Mouse (Mus musculus): ENCODE results near the gene Ttll6. TPM values are rescaled to one million over a fixed set of nuclear protein-coding genes. Genes with fewer than 3 reads are reported as not detected.
A peak's percentile ranks its signal among the peaks of the same experiment; 100 is the strongest.

The Ttll6 gene
- polyA plus RNA-seq, 1 experiment from 2014 or later: 0.37 TPM

- DNase-seq (ENCODE audit: low spot score) (no peak), ATAC-seq (ENCODE audit: low FRiP score) (no peak)
- H3K27me3 ChIP-seq (ENCODE audit: control insufficient read depth, insufficient read depth, low read length): peaks cover 100% of the 10 kb centered on the region
- H3K4me2 ChIP-seq (replicated peaks): no peak overlapping the region
- no peak overlapping the region for H3K9ac ChIP-seq
- H3K9me3 ChIP-seq (ENCODE audit: control insufficient read depth, low read length): peaks cover 8% of the 10 kb centered on the region
- no peak overlapping the region for H3K4me3 ChIP-seq (replicated peaks; ENCODE audit: low read length)
- H3K4me1 ChIP-seq (replicated peaks; ENCODE audit: control insufficient read depth, insufficient read depth, low read length): no peaks in the 10 kb centered on the region
- H3K27ac ChIP-seq: no peak overlapping the region
- no peaks in the 10 kb centered on the region for H3K36me3 ChIP-seq (replicated peaks; ENCODE audit: control insufficient read depth, insufficient read depth)
These were observed 50.6 kb downstream of the Ttll6 start for GRCm38 (mm10) chr11:96184233-96184632.

- Histone ChIP-seq H3K9me3 (ENCODE audit: control insufficient read depth, low read length) (peaks cover 8% of the 10 kb centered on the region), H3K4me3 (replicated peaks; ENCODE audit: low read length) (no peak overlapping the region), H3K9ac (no peak overlapping the region), H3K27me3 (ENCODE audit: control insufficient read depth, insufficient read depth, low read length) (peaks cover 100% of the 10 kb centered on the region), H3K4me2 (replicated peaks) (no peak overlapping the region), H3K36me3 (replicated peaks; ENCODE audit: control insufficient read depth, insufficient read depth) (no peaks in the 10 kb centered on the region), H3K27ac (no peak overlapping the region), H3K4me1 (replicated peaks; ENCODE audit: control insufficient read depth, insufficient read depth, low read length) (no peaks in the 10 kb centered on the region)
- DNase-seq (ENCODE audit: low spot score): no peak
- WGBS: 13% methylated on average over 4 of the region's 4 CpGs
- no peak for ATAC-seq (ENCODE audit: low FRiP score)
These were observed 53.7 kb downstream of the Ttll6 start for GRCm38 (mm10) chr11:96187321-96187720.

- Histone ChIP-seq H3K27ac (no peak overlapping the region), H3K27me3 (ENCODE audit: control insufficient read depth, insufficient read depth, low read length) (peaks cover 100% of the 10 kb centered on the region), H3K4me1 (replicated peaks; ENCODE audit: control insufficient read depth, insufficient read depth, low read length) (no peaks in the 10 kb centered on the region), H3K9ac (no peak overlapping the region), H3K36me3 (replicated peaks; ENCODE audit: control insufficient read depth, insufficient read depth) (no peaks in the 10 kb centered on the region), H3K4me3 (replicated peaks; ENCODE audit: low read length) (no peak overlapping the region), H3K4me2 (replicated peaks) (no peak overlapping the region), H3K9me3 (ENCODE audit: control insufficient read depth, low read length) (no peaks in the 10 kb centered on the region)
- DNase-seq (ENCODE audit: low spot score) (no peak), ATAC-seq (ENCODE audit: low FRiP score) (no peak)
- 2% methylated on average over 28 of the region's 28 CpGs for WGBS
These were observed 56.4 kb downstream of the Ttll6 start for GRCm38 (mm10) chr11:96189810-96190522.

- WGBS: 5% methylated on average over 5 of the region's 5 CpGs
- Histone ChIP-seq H3K9ac (no peak overlapping the region), H3K27ac (no peak overlapping the region), H3K27me3 (ENCODE audit: control insufficient read depth, insufficient read depth, low read length) (peaks cover 100% of the 10 kb centered on the region), H3K36me3 (replicated peaks; ENCODE audit: control insufficient read depth, insufficient read depth) (no peaks in the 10 kb centered on the region), H3K4me1 (replicated peaks; ENCODE audit: control insufficient read depth, insufficient read depth, low read length) (no peaks in the 10 kb centered on the region), H3K4me2 (replicated peaks) (no peak overlapping the region), H3K9me3 (ENCODE audit: control insufficient read depth, low read length) (no peaks in the 10 kb centered on the region), H3K4me3 (replicated peaks; ENCODE audit: low read length) (no peak overlapping the region)
- ATAC-seq (ENCODE audit: low FRiP score) (no peak), DNase-seq (ENCODE audit: low spot score) (no peak)
These were observed 57.5 kb downstream of the Ttll6 start for GRCm38 (mm10) chr11:96191132-96191531.

GRCm38 (mm10) chr11:96193521-96194400 lies 60.2 kb downstream of the Ttll6 start, which contains the start of gene Hoxb13:
Gene Hoxb13 (plus strand): TSS chr11:96194316.
- Histone ChIP-seq H3K9me3 (ENCODE audit: control insufficient read depth, low read length) (no peaks in the 10 kb centered on the region), H3K27me3 (ENCODE audit: control insufficient read depth, insufficient read depth, low read length) (peaks cover 100% of the 10 kb centered on the region), H3K4me1 (replicated peaks; ENCODE audit: control insufficient read depth, insufficient read depth, low read length) (no peaks in the 10 kb centered on the region), H3K4me2 (replicated peaks) (no peak within 1 kb of the TSS), H3K27ac (no peak within 1 kb of the TSS), H3K4me3 (replicated peaks; ENCODE audit: low read length) (no peak within 1 kb of the TSS), H3K9ac (no peak within 1 kb of the TSS), H3K36me3 (replicated peaks; ENCODE audit: control insufficient read depth, insufficient read depth) (no peaks in the 10 kb centered on the region)
- 2% methylated on average over 35 of the region's 35 CpGs for WGBS
- DNase-seq (ENCODE audit: low spot score) (no peak), ATAC-seq (ENCODE audit: low FRiP score) (no peak)

GRCm38 (mm10) chr11:96194401-96194710 lies 60.8 kb downstream of the Ttll6 start:
- Histone ChIP-seq H3K4me1 (replicated peaks; ENCODE audit: control insufficient read depth, insufficient read depth, low read length) (no peaks in the 10 kb centered on the region), H3K9me3 (ENCODE audit: control insufficient read depth, low read length) (no peaks in the 10 kb centered on the region), H3K9ac (no peak overlapping the region), H3K27me3 (ENCODE audit: control insufficient read depth, insufficient read depth, low read length) (peaks cover 100% of the 10 kb centered on the region), H3K36me3 (replicated peaks; ENCODE audit: control insufficient read depth, insufficient read depth) (no peaks in the 10 kb centered on the region), H3K4me3 (replicated peaks; ENCODE audit: low read length) (no peak overlapping the region), H3K27ac (no peak overlapping the region), H3K4me2 (replicated peaks) (no peak overlapping the region)
- DNase-seq (ENCODE audit: low spot score) (no peak), ATAC-seq (ENCODE audit: low FRiP score) (no peak)
- WGBS: 0% methylated on average over 10 of the region's 10 CpGs

GRCm38 (mm10) chr11:96194961-96195640 lies 61.5 kb downstream of the Ttll6 start:
- no peaks in the 10 kb centered on the region for H3K9me3 ChIP-seq (ENCODE audit: control insufficient read depth, low read length)
- no peak for ATAC-seq (ENCODE audit: low FRiP score)
- peaks cover 100% of the 10 kb centered on the region for H3K27me3 ChIP-seq (ENCODE audit: control insufficient read depth, insufficient read depth, low read length)
- no peak overlapping the region for H3K27ac ChIP-seq
- no peaks in the 10 kb centered on the region for H3K4me1 ChIP-seq (replicated peaks; ENCODE audit: control insufficient read depth, insufficient read depth, low read length)
- no peak overlapping the region for H3K9ac ChIP-seq
- DNase-seq (ENCODE audit: low spot score): no peak
- 11% methylated on average over 11 of the region's 11 CpGs for WGBS
- no peak overlapping the region for H3K4me3 ChIP-seq (replicated peaks; ENCODE audit: low read length)
- H3K4me2 ChIP-seq (replicated peaks): no peak overlapping the region
- H3K36me3 ChIP-seq (replicated peaks; ENCODE audit: control insufficient read depth, insufficient read depth): no peaks in the 10 kb centered on the region

- H3K9ac ChIP-seq: no peak overlapping the region
- no peak for ATAC-seq (ENCODE audit: low FRiP score)
- no peaks in the 10 kb centered on the region for H3K9me3 ChIP-seq (ENCODE audit: control insufficient read depth, low read length)
- H3K4me1 ChIP-seq (replicated peaks; ENCODE audit: control insufficient read depth, insufficient read depth, low read length): no peaks in the 10 kb centered on the region
- peaks cover 100% of the 10 kb centered on the region for H3K27me3 ChIP-seq (ENCODE audit: control insufficient read depth, insufficient read depth, low read length)
- H3K4me3 ChIP-seq (replicated peaks; ENCODE audit: low read length): no peak overlapping the region
- 1% methylated on average over 20 of the region's 20 CpGs for WGBS
- no peak overlapping the region for H3K4me2 ChIP-seq (replicated peaks)
- DNase-seq (ENCODE audit: low spot score): no peak
- H3K27ac ChIP-seq: no peak overlapping the region
- H3K36me3 ChIP-seq (replicated peaks; ENCODE audit: control insufficient read depth, insufficient read depth): no peaks in the 10 kb centered on the region
These were observed 62.2 kb downstream of the Ttll6 start for GRCm38 (mm10) chr11:96195769-96196280.

GRCm38 (mm10) chr11:96198642-96199041 lies 65.1 kb downstream of the Ttll6 start:
- Histone ChIP-seq H3K36me3 (replicated peaks; ENCODE audit: control insufficient read depth, insufficient read depth) (no peaks in the 10 kb centered on the region), H3K9me3 (ENCODE audit: control insufficient read depth, low read length) (no peaks in the 10 kb centered on the region), H3K9ac (no peak overlapping the region), H3K27me3 (ENCODE audit: control insufficient read depth, insufficient read depth, low read length) (peaks cover 100% of the 10 kb centered on the region), H3K27ac (no peak overlapping the region), H3K4me1 (replicated peaks; ENCODE audit: control insufficient read depth, insufficient read depth, low read length) (no peaks in the 10 kb centered on the region), H3K4me3 (replicated peaks; ENCODE audit: low read length) (no peak overlapping the region), H3K4me2 (replicated peaks) (no peak overlapping the region)
- DNase-seq (ENCODE audit: low spot score) (peak; percentile 62), ATAC-seq (ENCODE audit: low FRiP score) (no peak)
- WGBS: under 1% methylated on average over 12 of the region's 12 CpGs

All from hindbrain, embryonic 14.5 days (tissue).